Mouse (Mus musculus) neutrophil, adult 83 days (primary cell): Measurements from ENCODE around the gene Wipi1. TPM values are rescaled to one million over a fixed set of nuclear protein-coding genes. Genes with fewer than 3 reads are reported as not detected.

Experiments
- total RNA-seq, 2 experiments: library from RNA; stranded (reverse); gene quantifications; one replicate each; pipeline ENCODE4 v1.2.4; 2023

Gene Wipi1
- total RNA-seq, result 10 to 100 TPM; 44.9 to 45.6 TPM

GRCm38 (mm10) chr11:109611303-109612149 lies at the start of gene Wipi1:
TSS of gene Wipi1 (minus strand) at chr11:109611967.

GRCm38 (mm10) chr11:109649206-109649605 lies 37.4 kb upstream of the Wipi1 start, which contains the start of gene Prkar1a:
TSS of gene Prkar1a (plus strand) at chr11:109649405.

Other genes starting within 250 kb of the Wipi1 start
- 10 to 100 TPM; 67.7 to 84.9 TPM for gene Gna13, start 249.1 kb downstream of the Wipi1 start, total RNA-seq
- gene 9930022D16Rik, start 198.1 kb downstream of the Wipi1 start, total RNA-seq, result not detected
- 10 to 100 TPM; 17.9 to 20.1 TPM for gene Amz2, start 186.0 kb downstream of the Wipi1 start, total RNA-seq
- 10 to 100 TPM; 28.4 to 38.3 TPM for gene Arsg, start 138.6 kb downstream of the Wipi1 start, total RNA-seq
- 10 to 100 TPM; 59.3 to 62.7 TPM for gene Slc16a6, start 138.4 kb downstream of the Wipi1 start, total RNA-seq
- 100 to 1,000 TPM; 143 to 146 TPM for gene Prkar1a, start 37.4 kb upstream of the Wipi1 start, total RNA-seq
- under 1 TPM in 1 of 2 experiments, not detected in 1; 0.13 TPM for gene Fam20a, start 110.3 kb upstream of the Wipi1 start, total RNA-seq
- gene 1700012B07Rik, start 216.1 kb upstream of the Wipi1 start, total RNA-seq, result not detected